Mouse (Mus musculus) kidney, embryonic 14.5 days (tissue): ENCODE measurements around the gene Acvr1b. TPM values are rescaled to one million over a fixed set of nuclear protein-coding genes. Genes with fewer than 3 reads are reported as not detected.

Source experiments
- ATAC-seq: fragments of 200-750 bp; cut with Nextera tagmentation; 2 replicates; pipeline ENCODE4 v1.8.0; 2017; ENCODE audit warnings: moderate number of reproducible peaks, mild to moderate bottlenecking, moderate TSS enrichment, moderate library complexity; ENCODE audit not compliant: low FRiP score, low TSS enrichment
- H3K27ac ChIP-seq: fragments of 300-500 bp; sonication (generic); 2 replicates; pipeline ENCODE4 v1.5.1; 2014; ENCODE audit warnings: low read depth, mild to moderate bottlenecking, low read length, moderate library complexity, mixed read lengths
- H3K27me3 ChIP-seq: fragments of 300-500 bp; sonication (generic); 2 replicates; pipeline ENCODE4 v1.6.1; 2014; ENCODE audit warnings: mild to moderate bottlenecking, low read length; ENCODE audit not compliant: control insufficient read depth, insufficient read depth
- H3K36me3 ChIP-seq: fragments of 300-500 bp; sonication (generic); 2 replicates; pipeline ENCODE4 v1.6.1; 2014; ENCODE audit warnings: low read length, mixed read lengths; ENCODE audit not compliant: control insufficient read depth, insufficient read depth
- H3K4me1 ChIP-seq: fragments of 300-500 bp; sonication (generic); 2 replicates; pipeline ENCODE4 v1.6.1; 2014; ENCODE audit warnings: low read length, mixed read lengths; ENCODE audit not compliant: control insufficient read depth, insufficient read depth
- H3K4me2 ChIP-seq: fragments of 300-500 bp; sonication (generic); replicated peaks from 2 replicates; pipeline ENCODE4 v1.6.1; 2014; ENCODE audit warnings: low read depth, mild to moderate bottlenecking, low read length
- H3K4me3 ChIP-seq: fragments of 300-500 bp; sonication (generic); 2 replicates; pipeline ENCODE4 v1.5.1; 2014; ENCODE audit warnings: mild to moderate bottlenecking, low read length
- H3K9ac ChIP-seq: fragments of 300-500 bp; sonication (generic); 2 replicates; pipeline ENCODE4 v1.6.1; 2014; ENCODE audit warnings: low read depth, mild to moderate bottlenecking, low read length, moderate library complexity
- H3K9me3 ChIP-seq: fragments of 300-500 bp; sonication (generic); 2 replicates; pipeline ENCODE4 v1.6.1; 2016; ENCODE audit warnings: low read length; ENCODE audit not compliant: control insufficient read depth
- WGBS: fragments of 180-500 bp; shearing (Covaris S2); extraction: QIAGEN DNeasy Blood & Tissue Kit; methylation state at CpG from one replicate; pipeline ENCODE4 v1.1.7; 2014; 5-methylcytosine and 5-hydroxymethylcytosine counted together
- polyA plus RNA-seq: library from polyadenylated mRNA; unstranded; fragments of >200 nt; fragmentation: Nextera tagmentation; extraction: Ambion mirVana; gene quantifications from 2 replicates; pipeline ENCODE4 v1.2.1, GENCODE M21; 2014

Acvr1b gene
- polyA plus RNA-seq, 1 experiment from 2014 or later = 7.2 TPM

DNA sequence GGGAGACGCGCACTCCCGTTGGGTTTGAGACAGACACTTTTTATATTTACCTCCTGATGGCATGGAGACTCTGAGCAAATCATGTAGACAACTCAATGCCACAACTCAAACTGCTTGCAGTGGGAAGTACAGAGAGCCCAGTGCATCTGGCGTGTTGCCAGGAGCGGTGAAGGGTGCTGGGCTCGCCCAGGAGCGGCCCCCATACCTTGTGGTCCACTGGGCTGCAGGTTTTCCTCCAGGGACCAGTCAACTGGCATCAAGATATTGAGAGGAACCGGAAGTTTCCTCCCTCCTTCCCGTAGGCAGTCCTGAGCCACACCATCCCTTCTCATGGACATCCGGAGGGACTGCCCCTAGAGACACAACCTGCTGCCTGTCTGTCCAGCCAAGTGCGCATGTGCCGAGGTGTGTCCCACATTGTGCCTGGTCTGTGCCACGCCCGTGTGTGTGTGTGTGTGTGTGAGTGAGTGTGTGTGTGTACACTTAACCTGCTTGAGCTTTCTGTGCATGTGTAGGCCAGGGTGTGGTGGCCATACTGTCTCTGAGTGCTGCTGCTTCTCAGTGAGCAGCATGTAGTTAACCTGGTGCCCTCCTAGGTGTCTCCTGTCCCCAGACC is 37.2 kb downstream of the Acvr1b start:
- WGBS = 92% methylated on average over 14 of the region's 14 CpGs

DNA sequence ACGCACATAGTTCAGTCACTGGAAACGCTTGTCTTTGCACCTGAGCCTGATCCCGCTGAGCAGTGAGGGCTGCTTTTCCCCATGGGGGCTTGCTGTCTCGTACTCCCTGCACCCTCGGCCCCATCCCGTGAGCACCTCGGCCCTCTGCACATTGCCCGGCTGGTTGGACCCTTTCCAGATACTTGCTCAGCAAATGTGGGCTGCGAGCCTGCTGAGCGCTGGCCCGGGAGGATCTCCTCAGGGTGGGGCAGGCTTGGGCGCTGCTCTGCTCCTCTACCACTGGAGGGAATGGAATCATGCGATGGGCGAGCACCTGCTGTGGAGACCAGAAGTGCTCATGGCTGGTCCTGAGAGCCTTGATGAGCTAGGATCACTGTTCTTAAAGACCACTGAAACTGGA is 38.6 kb downstream of the Acvr1b start:
- Histone ChIP-seq H3K9ac (no peak overlapping the region), H3K9me3 (no peaks in the 10 kb centered on the region), H3K4me2 (no peak overlapping the region), H3K27ac (no peak overlapping the region), H3K27me3 (no peaks in the 10 kb centered on the region), H3K4me1 (no peaks in the 10 kb centered on the region), H3K36me3 (peaks cover 52% of the 10 kb centered on the region), H3K4me3 (no peak overlapping the region)
- ATAC-seq = no peak
- WGBS = 85% methylated on average over 14 of the region's 14 CpGs

More for the DNA sequence above, 37.2 kb downstream of the Acvr1b start:
- no peaks in the 10 kb centered on the region for H3K9me3 ChIP-seq
- peak; percentile 49; the same call in 1 of the 2 replicates for ATAC-seq
- H3K4me1 ChIP-seq = no peaks in the 10 kb centered on the region
- no peak overlapping the region for H3K4me2 ChIP-seq
- no peak overlapping the region for H3K9ac ChIP-seq
- H3K27me3 ChIP-seq = no peaks in the 10 kb centered on the region
- H3K27ac ChIP-seq = no peak overlapping the region
- peaks cover 62% of the 10 kb centered on the region for H3K36me3 ChIP-seq
- no peak overlapping the region for H3K4me3 ChIP-seq

DNA sequence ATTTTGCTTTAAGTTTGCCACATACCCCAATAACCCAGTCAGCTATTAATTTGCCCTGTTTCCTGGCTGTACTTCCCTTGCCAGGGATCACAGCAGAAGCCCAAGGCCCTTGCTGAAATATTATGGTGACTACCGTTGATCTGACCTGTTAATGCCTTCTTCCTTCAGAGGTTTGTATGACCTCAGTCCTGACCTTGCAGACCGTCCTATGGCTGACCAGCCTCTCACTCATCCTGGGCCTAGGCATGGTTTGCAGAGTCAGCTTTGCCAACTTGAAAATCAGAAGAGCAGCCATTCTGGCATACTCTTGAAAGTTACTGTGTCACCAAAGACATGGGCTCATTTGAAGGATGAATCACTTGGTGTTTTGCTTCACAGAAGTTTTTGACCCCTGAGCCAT is 41.3 kb downstream of the Acvr1b start:
- Histone ChIP-seq H3K36me3 (peaks cover 31% of the 10 kb centered on the region), H3K4me2 (no peak overlapping the region), H3K27me3 (no peaks in the 10 kb centered on the region), H3K4me3 (no peak overlapping the region), H3K9ac (no peak overlapping the region), H3K4me1 (no peaks in the 10 kb centered on the region), H3K9me3 (no peaks in the 10 kb centered on the region), H3K27ac (no peak overlapping the region)
- 64% methylated on average over 2 of the region's 2 CpGs for WGBS
- ATAC-seq = no peak

DNA sequence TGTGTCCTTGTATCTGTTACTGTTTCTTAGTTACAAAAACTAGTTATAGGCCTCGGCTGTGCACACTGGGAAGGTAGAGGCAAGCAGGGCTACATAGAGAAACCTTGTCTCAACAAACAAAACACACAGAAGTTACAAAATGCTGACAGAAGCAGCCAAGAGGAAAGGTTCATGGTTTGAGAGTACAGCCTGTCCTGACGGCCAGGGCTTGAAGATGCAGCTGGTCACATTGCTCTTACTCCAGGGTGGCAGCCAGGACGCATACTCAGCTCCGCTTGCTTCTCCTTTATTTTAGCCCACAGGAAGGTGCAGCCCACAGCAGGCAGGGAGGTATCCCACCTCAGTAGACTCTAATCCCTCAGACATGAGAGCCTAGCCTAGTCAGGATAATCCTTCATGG is 42.2 kb downstream of the Acvr1b start:
- Histone ChIP-seq H3K9ac (no peak overlapping the region), H3K27ac (no peak overlapping the region), H3K4me3 (no peak overlapping the region), H3K4me2 (no peak overlapping the region), H3K9me3 (no peaks in the 10 kb centered on the region), H3K27me3 (no peaks in the 10 kb centered on the region), H3K36me3 (peaks cover 22% of the 10 kb centered on the region), H3K4me1 (peaks cover 6% of the 10 kb centered on the region; the same call in 1 of the 2 replicates)
- no peak for ATAC-seq
- 79% methylated on average over 4 of the region's 4 CpGs for WGBS

DNA sequence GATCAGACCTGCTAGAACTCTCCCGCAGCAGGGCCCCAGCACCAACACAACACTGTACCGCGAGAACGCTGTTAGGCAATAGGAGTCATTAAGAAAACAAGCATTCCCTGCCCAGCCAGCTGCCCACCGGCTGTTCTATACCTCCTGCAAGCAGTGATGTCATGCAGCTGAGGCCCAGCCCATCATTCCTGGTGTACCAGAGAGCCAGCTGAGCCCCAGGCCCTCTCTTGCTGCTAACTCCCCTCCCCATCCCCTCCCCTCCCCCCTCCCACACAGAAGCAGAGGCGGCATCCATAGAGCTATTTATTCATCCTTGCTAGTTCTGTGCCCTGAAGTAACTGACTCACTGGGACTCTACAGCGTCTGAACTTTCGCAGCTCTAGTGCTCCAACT is 47.0 kb downstream of the Acvr1b start:
- Histone ChIP-seq H3K9ac (no peak overlapping the region), H3K27me3 (peaks cover 18% of the 10 kb centered on the region), H3K27ac (no peak overlapping the region; the same call in 1 of the 2 replicates), H3K4me1 (peaks cover 33% of the 10 kb centered on the region), H3K9me3 (no peaks in the 10 kb centered on the region), H3K4me3 (no peak overlapping the region), H3K36me3 (no peaks in the 10 kb centered on the region), H3K4me2 (no peak overlapping the region)
- WGBS = 10% methylated on average over 8 of the region's 8 CpGs
- no peak for ATAC-seq

DNA sequence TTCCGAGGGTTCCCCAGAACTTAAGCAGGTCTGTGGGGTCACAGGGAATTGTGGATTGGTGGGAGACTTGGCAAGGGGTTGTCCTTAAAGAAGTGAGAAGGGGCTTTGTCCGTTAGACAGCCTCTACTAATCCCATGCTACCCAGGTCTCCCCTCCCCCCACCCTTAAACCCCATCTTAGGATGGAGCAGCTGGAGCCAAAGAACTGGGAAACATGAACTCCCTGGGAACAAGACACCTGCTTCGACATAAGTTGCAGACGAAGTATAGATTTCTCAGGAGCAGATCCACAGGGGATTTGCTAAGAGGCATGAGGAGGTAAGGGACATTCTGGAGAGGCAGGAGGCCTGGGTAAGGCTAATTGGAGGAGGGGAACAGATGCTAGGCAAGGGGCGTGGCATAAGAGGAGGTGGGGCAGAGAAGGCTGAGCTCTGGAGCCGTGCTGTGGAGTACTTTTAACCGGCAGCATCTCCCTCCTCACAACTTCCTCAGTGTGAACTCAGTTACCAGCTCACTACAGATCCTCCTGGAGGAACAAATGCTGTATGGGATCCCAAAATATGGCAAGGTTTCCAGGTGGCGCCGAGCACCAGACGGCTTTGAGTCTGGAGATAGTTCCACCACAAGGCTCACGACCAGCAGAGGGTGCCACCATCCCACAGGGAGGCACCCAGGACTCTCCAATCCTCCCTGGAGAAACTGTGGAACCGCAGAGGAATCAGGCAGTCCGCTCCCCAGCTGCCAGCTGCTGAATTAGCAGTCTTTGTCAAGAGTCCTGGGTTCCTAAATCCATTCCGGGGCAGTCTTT is 47.6 kb downstream of the Acvr1b start:
- Histone ChIP-seq H3K4me1 (peaks cover 33% of the 10 kb centered on the region), H3K9ac (0 out of 2 replicates have a peak overlapping the region, but pooled peaks have one; percentile 20), H3K4me3 (peak overlapping the region; percentile 16), H3K9me3 (no peaks in the 10 kb centered on the region), H3K4me2 (peak overlapping the region; percentile 47), H3K27me3 (peaks cover 18% of the 10 kb centered on the region), H3K36me3 (no peaks in the 10 kb centered on the region), H3K27ac (no peak overlapping the region; the same call in 1 of the 2 replicates)
- peak; percentile 59 for ATAC-seq
- WGBS = 2% methylated on average over 14 of the region's 14 CpGs

DNA sequence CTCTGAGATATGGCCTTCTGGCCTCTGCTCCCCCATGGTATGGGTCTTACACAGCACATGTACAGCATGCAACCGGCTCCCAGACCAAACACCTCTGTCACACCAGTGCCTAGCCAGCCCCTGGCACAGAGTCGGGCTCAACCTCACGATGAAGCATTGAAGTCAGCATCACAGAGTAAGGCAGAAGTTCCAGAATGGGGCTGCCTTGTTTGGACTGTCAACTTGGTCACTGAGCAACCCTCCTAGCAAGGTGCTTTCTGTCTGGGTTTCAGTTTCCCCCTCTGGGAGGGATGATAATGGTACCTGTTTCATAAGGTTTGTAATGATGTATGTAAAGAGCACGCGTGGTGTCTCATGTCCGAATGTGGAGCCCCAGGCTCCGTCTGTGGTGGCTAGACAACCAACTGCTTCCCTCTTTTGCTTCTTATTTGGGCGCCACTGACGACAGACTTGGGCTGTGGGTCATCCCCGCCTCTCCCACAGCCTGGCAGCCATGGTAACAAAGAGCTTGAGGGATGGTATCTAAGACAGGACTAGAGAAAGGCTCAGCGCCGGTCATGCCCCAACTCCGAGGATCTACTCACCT is 49.1 kb downstream of the Acvr1b start:
- no peak overlapping the region for H3K4me3 ChIP-seq
- 51% methylated on average over 13 of the region's 13 CpGs for WGBS
- peaks cover 34% of the 10 kb centered on the region for H3K4me1 ChIP-seq
- H3K36me3 ChIP-seq = no peaks in the 10 kb centered on the region
- no peak overlapping the region for H3K4me2 ChIP-seq
- H3K9ac ChIP-seq = no peak overlapping the region
- no peak for ATAC-seq
- peaks cover 18% of the 10 kb centered on the region for H3K27me3 ChIP-seq
- H3K9me3 ChIP-seq = no peaks in the 10 kb centered on the region
- H3K27ac ChIP-seq = no peak overlapping the region

DNA sequence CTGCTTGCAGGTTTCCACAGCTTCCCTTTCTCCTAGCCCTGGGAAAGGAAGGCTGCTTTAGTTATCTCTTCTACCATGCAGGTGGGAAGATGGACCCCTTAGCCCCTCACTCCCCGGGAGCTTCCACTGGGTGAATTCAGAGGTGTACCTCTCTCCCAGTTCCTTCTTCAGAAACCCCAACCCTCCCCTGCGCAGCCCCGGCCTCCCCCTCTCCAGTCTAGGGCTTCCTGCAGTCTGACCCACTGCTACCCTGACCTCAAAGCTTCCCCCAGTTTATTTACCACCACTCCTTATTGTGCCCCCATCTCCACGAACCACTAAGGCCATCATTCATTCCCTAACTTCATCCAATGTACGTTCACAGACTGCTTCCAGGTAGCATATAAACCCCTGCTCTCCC is 49.7 kb downstream of the Acvr1b start:
- H3K36me3 ChIP-seq = no peaks in the 10 kb centered on the region
- H3K4me3 ChIP-seq = peak overlapping the region; percentile 83
- peak overlapping the region; percentile 76; the same call in 1 of the 2 replicates for H3K9ac ChIP-seq
- WGBS = 3% methylated on average over 5 of the region's 5 CpGs
- peak overlapping the region; percentile 96 for H3K4me2 ChIP-seq
- ATAC-seq = no peak
- no peak overlapping the region for H3K27ac ChIP-seq
- H3K4me1 ChIP-seq = peaks cover 40% of the 10 kb centered on the region
- peaks cover 18% of the 10 kb centered on the region for H3K27me3 ChIP-seq
- no peaks in the 10 kb centered on the region for H3K9me3 ChIP-seq
